ENCODE assay signal across 8 mouse cellular contexts in genomic region chr11:19015731-19016461, GRCm38 (mm10). TPM values are rescaled to one million over a fixed set of nuclear protein-coding genes. Genes with fewer than 3 reads are reported as not detected.
A peak's percentile ranks its signal among the peaks of the same experiment; 100 is the strongest.
DNase-seq lines count a peak whose midpoint lies in the region; ATAC-seq and TF ChIP-seq lines count a peak whose summit lies in the region.

No protein-coding gene starts in this region.

- H3K4me3 ChIP-seq in forebrain, embryonic 12.5 days (replicated peaks) = peak overlapping the region; percentile 58
- peak overlapping the region; percentile 65 for H3K4me3 ChIP-seq in intestine, postnatal 0 days (ENCODE audit: low read depth, low read length)
- peak overlapping the region; percentile 72 for H3K4me3 ChIP-seq in midbrain, embryonic 15.5 days

- no peaks in the 10 kb centered on the region for H3K9me3 ChIP-seq in forebrain, embryonic 12.5 days
- H3K9me3 ChIP-seq in intestine, postnatal 0 days (ENCODE audit: control insufficient read depth) = no peaks in the 10 kb centered on the region
- no peaks in the 10 kb centered on the region for H3K9me3 ChIP-seq in midbrain, embryonic 15.5 days

- H3K4me2 ChIP-seq in forebrain, embryonic 12.5 days = peak overlapping the region; percentile 86
- peak overlapping the region; percentile 90 for H3K4me2 ChIP-seq in intestine, postnatal 0 days (replicated peaks; ENCODE audit: low read depth)
- H3K4me2 ChIP-seq in midbrain, embryonic 15.5 days = peak overlapping the region; percentile 95

- no peak for ATAC-seq in forebrain, embryonic 12.5 days (ENCODE audit: low FRiP score)
- ATAC-seq in intestine, postnatal 0 days = no peak
- ATAC-seq in midbrain, embryonic 15.5 days (replicated peaks) = no peak

- peak overlapping the region; percentile 61; the same call in 1 of the 2 replicates for H3K27ac ChIP-seq in forebrain, embryonic 12.5 days
- peak overlapping the region; percentile 52 for H3K27ac ChIP-seq in intestine, postnatal 0 days (ENCODE audit: low read depth, low read length)
- peak overlapping the region; percentile 45; the same call in 1 of the 2 replicates for H3K27ac ChIP-seq in midbrain, embryonic 15.5 days

- peak; percentile 57 to 76 for DNase-seq in cerebellum, postnatal 10 days
- DNase-seq in cerebellum, adult 8-10 months = no peak
- peak; percentile 57 for DNase-seq in ES-CJ7 (ENCODE audit: low read depth, low spot score)
- DNase-seq in frontal cortex, postnatal 25 days (ENCODE audit: low spot score in 2 of 2) = no peak
- DNase-seq in left cerebral cortex, adult 9 months (ENCODE audit: low spot score in 2 of 2) = no peak

- H3K9ac ChIP-seq in forebrain, embryonic 12.5 days = peak overlapping the region; percentile 75
- H3K9ac ChIP-seq in intestine, postnatal 0 days (ENCODE audit: low read depth, low read length) = peak overlapping the region; percentile 79
- H3K9ac ChIP-seq in midbrain, embryonic 15.5 days = peak overlapping the region; percentile 56

- H3K4me1 ChIP-seq in forebrain, embryonic 12.5 days = peaks cover 56% of the 10 kb centered on the region
- no peaks in the 10 kb centered on the region for H3K4me1 ChIP-seq in intestine, postnatal 0 days (replicated peaks; ENCODE audit: control insufficient read depth, insufficient read depth, low read length)
- peaks cover 33% of the 10 kb centered on the region for H3K4me1 ChIP-seq in midbrain, embryonic 15.5 days

- no peaks in the 10 kb centered on the region for H3K36me3 ChIP-seq in forebrain, embryonic 12.5 days (replicated peaks)
- no peaks in the 10 kb centered on the region for H3K36me3 ChIP-seq in intestine, postnatal 0 days (ENCODE audit: control insufficient read depth, insufficient read depth)
- H3K36me3 ChIP-seq in midbrain, embryonic 15.5 days (replicated peaks) = no peaks in the 10 kb centered on the region

- no peak for TF ChIP-seq CTCF in intestine, postnatal 0 days (IDR thresholded peaks at IDR 0.05; ENCODE audit: low read depth)

- under 1% methylated on average over 37 of the region's 37 CpGs for WGBS in forebrain, embryonic 12.5 days
- 3% methylated on average over 37 of the region's 37 CpGs for WGBS in intestine, postnatal 0 days
- 2% methylated on average over 37 of the region's 37 CpGs for WGBS in midbrain, embryonic 15.5 days

- H3K27me3 ChIP-seq in forebrain, embryonic 12.5 days = peaks cover 38% of the 10 kb centered on the region
- no peaks in the 10 kb centered on the region; the same call in 1 of the 2 replicates for H3K27me3 ChIP-seq in intestine, postnatal 0 days (replicated peaks; ENCODE audit: control insufficient read depth, insufficient read depth, low read length)
- peaks cover 15% of the 10 kb centered on the region; the same call in 1 of the 2 replicates for H3K27me3 ChIP-seq in midbrain, embryonic 15.5 days (replicated peaks)

RNA-seq across cellular contexts. Expression of gene Meis1, which starts 2.9 kb away (rescaled TPM):
- 40.4 and 44.8 TPM in 2 replicates for polyA plus RNA-seq in forebrain, embryonic 12.5 days (2016; fragmentation: Nextera tagmentation; extraction: Ambion mirVana)
- polyA plus RNA-seq in intestine, postnatal 0 days (2015; fragmentation: Nextera tagmentation; extraction: Ambion mirVana) = 22.1 and 22.9 TPM in 2 replicates
- 38.5 and 43.1 TPM in 2 replicates for polyA plus RNA-seq in midbrain, embryonic 15.5 days (2015; fragmentation: Nextera tagmentation; extraction: Ambion mirVana)

Comparison
In these comparisons a context has a peak if more than half of its experiments do, and no peak if none do; other contexts are left out.
1. DNase-seq: peak in cerebellum, postnatal 10 days (2 of 2) and ES-CJ7 (single experiment); none in cerebellum, adult 8-10 months (single experiment), frontal cortex, postnatal 25 days (0 of 2) and left cerebral cortex, adult 9 months (0 of 2).
2. Peak in every context shown above with its lines, with median percentiles within 50 percentile points of each other: H3K27ac ChIP-seq, H3K4me2 ChIP-seq, H3K4me3 ChIP-seq and H3K9ac ChIP-seq.